Mouse (Mus musculus) left cerebral cortex, adult 18-20 months (tissue): ENCODE data around the gene Cxcl1. TPM values are rescaled to one million over a fixed set of nuclear protein-coding genes. Genes with fewer than 3 reads are reported as not detected.
A peak's percentile ranks its signal among the peaks of the same experiment; 100 is the strongest.

Experiments used
- DNase-seq, 2 experiments: peaks; one replicate each; pipeline ENCODE4 v3.0.0; 2021 to 2022; ENCODE audit warnings: low spot score in 2 of 2, mixed read lengths in 1 of 2
- total RNA-seq, 2 experiments: library from RNA; stranded (reverse); gene quantifications; 2 replicates each; pipeline ENCODE4 v1.2.3; 2021

Gene Cxcl1
- total RNA-seq, 2 experiments from 2014 or later = not detected

DNA sequence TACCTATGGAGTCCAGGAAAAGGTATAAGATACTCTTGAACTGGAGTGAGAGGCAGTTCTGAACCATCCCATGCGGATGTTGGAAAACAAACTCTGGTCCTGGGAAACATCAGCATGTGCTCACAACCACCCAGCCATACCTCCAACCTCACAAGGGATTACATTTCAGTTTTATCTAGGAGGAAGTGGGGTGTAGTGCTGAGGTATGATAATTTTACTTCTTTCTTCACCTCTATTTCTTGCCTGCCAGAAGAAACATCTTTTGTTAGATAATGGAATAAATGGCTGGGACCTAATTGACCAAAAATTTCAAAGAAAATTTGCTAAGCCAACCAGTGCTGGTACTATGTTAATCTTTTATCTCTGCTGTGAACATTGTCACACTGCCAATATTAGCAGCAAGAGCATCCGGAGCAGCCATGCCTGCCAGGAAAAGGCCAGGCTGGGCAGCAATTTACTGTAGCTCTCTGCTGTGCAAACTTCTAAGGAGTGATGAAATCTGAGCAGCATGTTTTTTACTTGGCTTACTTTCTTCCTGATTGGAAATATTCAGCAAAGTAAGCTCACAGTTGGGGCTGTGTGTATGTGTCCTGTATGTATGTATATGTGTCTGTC, 6.3 kb upstream of the Cxcl1 start:
- DNase-seq = no peak

DNA sequence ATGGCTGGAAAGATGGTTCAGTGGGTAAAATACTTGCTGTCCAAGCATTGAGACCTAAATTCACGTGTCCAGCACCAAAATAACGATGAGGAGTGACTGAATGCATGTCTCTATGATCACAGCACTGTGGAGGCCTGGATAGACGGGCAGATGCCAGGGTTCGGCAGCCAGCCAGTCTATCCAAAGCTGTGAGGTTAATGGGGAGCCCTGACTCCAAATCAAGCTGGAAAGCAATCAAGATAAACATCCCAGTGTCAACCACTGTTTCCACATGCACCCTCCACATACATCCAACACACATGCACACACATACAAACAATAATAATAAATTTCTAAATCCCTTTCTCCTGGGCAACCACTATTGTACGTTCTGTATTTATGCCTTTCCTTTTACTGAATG, 2.4 kb upstream of the Cxcl1 start:
- no peak for DNase-seq

DNA sequence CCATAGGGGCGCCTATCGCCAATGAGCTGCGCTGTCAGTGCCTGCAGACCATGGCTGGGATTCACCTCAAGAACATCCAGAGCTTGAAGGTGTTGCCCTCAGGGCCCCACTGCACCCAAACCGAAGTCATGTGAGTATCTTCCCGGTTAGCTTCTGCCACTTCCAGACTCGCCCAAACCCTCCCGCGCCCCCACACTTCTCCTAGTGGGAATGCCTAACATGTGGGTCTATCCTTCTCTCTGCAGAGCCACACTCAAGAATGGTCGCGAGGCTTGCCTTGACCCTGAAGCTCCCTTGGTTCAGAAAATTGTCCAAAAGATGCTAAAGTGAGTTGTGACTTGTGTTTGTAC, 398 bp downstream of the Cxcl1 start:
- no peak for DNase-seq

DNA sequence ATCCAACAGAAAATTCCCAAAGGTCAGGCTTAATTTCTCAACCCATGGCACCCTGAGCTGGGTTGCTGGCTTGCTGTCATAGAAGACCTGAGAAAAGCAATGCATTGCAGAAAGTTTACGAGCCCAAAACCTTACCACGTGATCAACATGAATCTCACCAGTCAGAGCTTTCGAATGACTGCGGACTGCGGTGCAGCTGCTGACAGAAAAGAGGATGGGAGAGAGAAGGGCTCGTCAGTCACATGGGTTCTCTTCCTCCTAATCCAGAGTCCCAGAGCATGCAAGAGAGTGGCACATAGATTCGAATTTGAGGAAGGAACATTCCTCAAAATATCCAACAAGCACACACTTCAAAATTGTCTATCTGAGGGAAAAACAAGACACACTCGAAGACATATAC, 3.2 kb downstream of the Cxcl1 start:
- DNase-seq = no peak

DNA sequence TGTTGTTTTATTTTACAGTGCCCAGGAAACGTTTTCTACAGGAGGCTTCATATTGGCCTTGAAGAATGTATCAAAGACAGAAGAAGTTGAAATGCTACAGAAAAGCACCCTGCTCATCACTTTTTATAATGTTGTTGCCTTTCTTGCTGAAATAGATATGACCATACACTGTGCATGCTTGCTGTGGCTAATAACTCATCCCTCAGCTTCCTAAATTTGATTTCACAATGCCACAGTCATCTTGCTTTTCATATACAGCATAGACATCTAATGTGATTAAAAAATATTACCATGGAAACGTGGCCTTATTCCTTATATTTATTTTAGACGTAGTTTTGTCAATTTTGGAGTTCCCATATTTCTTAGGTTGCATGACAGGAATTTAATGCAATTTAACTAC, 6.4 kb downstream of the Cxcl1 start:
- DNase-seq = no peak

DNA sequence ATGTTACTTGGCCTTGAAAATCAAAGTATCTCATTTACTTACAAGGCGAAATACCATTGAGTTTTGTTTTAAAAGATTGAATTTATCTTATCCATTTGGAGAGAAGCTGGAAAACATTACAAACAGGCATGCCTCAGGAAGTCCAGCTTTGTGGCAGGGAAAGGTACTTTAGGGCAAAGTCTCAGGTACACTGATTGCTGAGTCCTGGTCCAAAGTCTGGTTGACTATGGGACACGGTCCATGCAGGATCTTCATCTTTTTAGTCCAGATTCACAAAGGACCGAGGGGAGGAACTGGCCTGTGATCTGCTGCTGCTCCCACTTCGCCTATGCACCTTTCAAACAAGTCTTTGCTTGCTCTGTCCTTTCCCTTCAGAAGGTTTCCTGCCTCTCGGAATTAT, 8.3 kb downstream of the Cxcl1 start:
- DNase-seq = no peak

DNA sequence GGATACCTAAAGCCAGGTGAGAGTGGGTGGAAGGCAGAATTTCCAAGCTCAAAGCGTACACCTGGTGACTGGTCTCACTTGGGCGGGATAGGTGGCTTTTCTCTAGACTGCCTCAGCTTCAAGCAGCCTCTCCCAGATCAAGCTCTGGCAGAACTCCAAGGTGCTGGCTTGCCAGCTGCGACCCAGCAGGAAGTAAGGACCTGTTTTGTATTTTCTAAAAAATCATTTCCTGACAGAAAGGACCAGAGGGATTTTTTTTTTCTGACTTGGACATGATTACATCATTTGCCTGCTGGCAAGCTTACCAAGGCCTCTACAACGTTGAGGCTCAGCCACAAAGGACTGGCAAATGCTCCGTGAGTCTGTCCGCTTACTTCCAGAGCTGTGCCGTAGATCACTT, 9.1 kb downstream of the Cxcl1 start:
- DNase-seq = no peak

DNA sequence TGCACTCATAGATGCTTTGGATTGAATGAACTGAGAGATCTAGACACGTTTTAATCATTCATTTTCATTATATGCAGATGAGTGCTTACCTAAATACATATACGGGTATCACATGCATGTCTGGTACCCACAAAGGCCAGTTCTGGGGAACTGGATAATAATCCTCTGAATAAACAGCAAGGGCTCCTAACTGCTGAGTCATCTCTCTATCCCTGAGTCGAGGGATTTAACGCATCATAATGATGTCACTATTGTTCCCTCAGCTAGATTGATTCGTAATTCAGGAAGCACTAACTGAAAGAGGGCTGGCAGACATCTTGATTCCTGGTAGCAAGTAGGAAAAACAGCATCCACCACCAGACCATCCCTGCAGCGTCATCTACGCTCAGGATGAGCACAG, 9.6 kb downstream of the Cxcl1 start:
- DNase-seq = no peak

DNA sequence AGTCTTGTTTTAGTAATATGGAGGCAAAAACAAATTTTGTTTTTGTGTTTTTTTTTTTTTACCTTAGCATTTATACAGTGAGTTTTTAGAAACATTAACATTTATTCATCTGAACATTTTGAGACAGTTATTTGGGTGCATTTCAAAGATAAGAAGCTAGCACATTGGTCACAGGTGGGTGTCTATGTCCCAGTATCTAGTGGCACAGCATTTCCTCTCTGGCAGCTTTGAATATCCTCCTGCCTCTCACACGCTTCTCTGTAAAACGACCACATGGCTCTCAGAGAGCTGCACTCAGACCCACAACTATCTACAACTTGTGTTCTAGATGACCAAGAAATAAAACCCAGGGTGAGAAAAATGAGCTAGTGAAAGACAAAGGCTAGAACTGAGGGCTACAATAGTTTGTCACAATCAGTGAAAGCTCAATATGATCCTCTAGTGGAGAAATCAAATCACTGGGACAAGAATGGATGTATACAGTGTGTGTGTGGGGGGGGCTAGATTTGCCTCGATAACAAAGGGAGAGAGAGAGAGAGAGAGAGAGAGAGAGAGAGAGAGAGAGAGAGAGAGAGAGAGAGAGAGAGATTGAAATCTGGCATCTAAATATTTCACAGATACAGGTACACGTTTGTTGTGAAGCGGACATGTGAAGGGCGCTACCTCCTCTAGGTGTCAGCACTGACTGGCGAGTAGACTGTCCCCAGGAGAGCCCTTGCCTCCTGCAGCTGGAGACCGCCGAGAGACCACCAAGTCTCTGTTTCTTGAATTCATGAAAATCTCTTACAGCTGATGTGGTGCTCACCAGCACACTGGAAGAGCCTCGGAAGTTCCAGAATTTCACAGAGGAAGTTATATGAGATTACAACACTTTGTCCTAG, 11.6 kb downstream of the Cxcl1 start:
- no peak for DNase-seq

DNA sequence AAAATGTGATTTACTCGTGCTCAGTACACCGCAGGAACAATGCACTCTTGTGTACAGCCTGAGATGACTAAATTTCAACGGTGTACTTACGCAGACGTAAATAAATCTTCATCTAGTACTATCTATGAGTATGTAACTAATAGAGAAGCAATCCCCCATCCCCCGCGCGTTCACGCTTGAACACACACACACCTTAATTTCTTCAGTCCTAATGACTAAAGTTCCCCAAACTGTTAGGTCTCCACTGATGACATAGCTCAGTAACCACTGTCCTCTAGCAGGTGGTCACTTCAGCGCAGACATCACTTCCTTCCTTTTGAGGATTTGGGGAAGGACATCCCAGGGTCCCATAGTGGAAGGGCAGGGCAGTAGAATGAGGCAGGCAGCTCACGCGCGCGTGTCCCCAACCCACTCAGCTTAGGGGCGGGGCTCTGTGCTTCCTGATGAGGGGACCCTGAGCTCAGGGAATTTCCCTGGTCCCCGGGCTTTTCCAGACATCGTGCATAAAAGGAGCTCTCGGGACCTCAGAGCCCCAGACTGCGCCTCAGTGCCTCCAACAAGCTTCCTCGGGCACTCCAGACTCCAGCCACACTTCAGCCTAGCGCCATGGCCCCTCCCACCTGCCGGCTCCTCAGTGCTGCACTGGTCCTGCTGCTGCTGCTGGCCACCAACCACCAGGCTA, 12.4 kb downstream of the Cxcl1 start, which contains the start of gene Cxcl2:
TSS of gene Cxcl2 (plus strand) at position 533 of the 682 bp plus-strand sequence.
- DNase-seq = no peak

DNA sequence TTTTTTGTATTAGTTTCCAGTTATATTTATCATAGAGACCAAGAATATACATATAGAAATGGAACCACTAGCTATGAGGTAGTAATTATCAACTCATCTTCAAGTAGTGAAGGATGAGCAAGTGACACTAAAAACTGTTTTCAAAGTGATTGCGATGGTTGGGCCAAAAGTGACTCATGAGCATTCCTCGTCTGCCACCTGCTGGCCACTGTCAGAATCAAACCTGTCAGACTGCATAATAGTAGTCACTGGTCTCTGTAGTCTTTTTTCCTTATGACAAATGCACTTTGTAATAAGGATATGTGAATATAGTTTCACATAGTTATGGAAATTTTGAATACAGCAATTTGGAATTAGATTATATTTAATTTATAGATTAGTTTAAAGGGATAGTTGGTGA, 17.9 kb downstream of the Cxcl1 start:
- peak; percentile 58 to 71 for DNase-seq

DNA sequence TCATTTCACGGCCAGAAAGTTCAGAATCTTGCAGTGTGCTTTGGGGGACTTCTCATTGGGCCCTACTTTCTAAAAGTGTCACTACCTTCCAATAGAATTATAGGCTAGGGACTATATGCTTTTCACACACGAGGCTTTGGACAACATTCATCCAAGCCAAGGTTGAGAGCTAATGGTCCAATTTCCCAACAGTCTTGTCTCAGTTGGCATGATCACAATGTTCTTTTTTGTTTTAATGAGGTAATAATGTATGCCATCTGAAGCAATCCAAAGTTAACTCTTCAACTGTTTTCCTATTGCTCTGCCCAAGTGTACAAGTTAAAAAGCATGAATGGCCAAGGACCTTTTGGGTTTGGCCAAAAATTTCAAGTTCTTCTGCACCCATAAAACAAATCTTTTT, 28.5 kb downstream of the Cxcl1 start:
- DNase-seq = no peak

DNA sequence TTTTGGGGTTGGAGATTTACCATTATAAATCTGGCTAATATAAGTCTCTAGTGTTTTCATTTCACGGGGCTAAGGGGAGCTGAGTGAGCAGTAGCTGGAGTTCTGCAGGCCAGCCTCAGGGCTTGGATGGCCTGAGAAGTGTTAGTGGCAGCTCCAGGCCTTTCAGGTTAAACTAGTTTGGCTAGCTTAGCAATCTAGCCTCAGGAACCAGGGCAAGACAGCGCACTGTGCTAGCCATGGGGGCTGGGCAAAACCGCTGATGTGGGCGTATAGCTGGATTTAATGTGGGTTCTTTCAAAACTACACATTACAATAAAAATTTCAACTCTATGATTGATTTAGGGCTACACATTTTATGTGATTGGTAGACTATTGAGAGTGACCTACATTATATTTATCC, 31.9 kb downstream of the Cxcl1 start:
- no peak for DNase-seq

DNA sequence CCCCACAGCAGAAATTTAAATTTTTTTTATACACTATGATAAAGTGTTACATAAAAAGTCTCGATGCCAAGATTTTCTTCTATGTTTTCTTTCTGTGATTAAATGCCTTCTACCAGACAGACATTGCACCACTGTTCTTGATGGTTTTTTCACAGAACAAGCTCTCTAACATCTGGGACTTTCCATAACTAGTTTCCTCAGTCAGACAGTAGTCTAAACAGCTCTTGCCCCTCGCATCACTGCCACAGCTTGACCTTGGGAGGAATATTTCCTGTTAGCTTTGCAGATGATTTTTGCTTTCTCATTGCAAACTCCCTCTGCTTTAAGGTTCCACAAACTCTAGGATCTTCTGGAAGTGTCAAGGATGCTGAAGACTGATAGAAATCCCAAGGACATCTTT, 39.5 kb downstream of the Cxcl1 start:
- no peak for DNase-seq

DNA sequence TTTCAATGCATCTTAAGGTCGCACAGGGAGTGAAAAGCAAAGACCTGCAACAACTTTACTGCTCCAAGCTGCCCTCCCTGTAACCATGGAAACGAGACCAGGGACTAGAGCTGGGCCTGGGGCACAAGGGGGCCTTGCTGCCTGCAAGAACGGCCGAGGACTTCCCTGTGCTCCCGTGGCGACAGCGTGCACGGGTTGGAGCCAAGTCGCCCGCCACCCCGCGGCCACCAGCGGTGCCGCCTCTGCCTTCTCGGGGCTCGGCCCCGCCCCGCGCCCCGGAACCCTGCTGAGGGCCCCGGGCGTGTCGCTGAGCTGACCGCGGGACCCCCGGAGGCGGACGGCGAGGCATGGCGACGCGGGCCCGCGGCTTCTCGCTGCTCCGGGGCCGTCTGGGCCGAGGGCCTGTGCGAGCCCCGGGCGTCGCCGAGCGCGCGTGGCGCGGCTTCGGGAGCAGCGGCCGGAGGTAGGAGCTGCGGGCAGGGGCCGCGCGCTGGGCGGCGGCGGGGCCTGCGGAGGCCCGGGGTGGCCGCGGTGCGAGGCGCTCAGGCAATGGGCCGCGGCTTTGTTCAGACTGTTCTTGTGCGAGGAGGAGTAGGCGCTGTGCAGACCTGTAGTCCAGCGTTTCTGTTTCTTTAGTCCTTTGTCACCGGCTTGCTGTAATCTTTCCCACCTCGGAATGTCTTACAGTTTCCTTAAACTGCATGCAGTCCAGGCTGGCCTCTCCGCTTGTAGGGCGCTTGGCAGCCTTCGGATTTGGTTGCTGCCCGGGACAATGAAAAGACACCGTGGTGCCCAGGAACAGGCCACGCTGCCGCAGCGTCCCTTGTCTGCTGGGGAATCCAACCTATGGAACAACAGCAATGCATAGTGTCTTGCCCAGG, 40.2 kb downstream of the Cxcl1 start, which contains the start of gene Mthfd2l:
TSS of gene Mthfd2l (plus strand) at position 147 of the 881 bp plus-strand sequence.
- peak; percentile 67 to 75 for DNase-seq

DNA sequence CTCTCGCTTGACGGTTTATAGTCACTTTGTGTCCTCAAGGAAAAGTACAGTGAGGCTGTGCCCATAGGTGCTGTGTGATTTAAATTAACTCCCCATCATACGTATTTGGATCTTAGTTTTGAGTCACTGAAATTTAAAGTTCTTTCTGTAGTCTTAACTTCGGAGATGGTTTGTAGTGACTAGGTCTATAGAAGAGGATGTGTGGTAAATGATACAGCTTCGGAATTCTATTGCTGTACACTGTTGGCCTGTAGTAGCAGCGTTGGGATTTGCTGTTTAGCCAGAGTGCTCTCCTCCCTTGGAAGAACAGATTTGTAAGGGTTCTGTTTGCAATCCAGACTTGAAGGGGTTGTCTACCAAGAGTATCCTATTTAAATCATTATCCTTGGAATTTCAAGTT, 40.9 kb downstream of the Cxcl1 start:
- no peak for DNase-seq

DNA sequence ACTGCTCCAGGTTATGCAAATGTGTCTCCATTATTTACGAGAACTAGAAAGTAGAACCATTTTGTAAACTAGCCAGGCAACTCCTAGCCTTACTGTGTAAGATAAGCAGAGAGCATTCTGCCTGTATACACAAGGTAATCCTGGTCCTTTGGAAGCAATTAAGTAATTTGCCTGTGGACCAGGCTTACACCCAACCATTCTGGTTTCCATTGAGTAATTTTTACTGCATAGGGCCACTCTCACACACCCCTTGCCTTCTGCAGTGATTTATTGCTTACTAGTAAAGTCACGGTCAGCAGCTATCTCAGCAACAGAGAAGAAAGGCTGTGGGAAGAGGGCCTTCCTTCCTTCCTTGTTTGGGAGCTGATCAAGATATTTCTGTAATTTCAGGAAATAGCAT, 45.7 kb downstream of the Cxcl1 start:
- DNase-seq = no peak
